Mouse (Mus musculus): Measurements from ENCODE around the gene Tfap2c.

DNA sequence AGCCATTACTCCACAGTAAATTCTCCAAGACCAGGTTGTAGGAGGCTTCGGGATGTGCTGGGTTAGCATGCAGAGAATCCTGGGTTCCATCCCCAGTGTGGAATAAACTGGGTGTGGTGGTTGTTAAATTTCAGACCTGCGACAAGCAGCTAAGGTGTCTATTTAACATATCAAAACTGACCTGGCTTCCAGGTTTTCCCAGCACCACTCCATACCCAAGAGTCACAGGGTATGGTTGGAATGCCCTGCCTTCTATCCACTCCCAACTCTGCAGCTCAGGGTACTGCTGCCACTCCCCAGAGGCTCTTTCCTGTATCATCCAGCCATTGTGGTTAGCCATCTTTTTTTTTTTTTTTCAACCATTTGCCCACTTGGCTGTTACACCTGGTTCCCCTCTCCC is 19.1 kb downstream of the Tfap2c start:
- TF ChIP-seq CHD2 (IDR thresholded peaks at IDR 0.05; ENCODE audit: low read depth, low read length) (no peak), ZC3H11A (IDR thresholded peaks at IDR 0.05; ENCODE audit: borderline replicate concordance, low read depth, low read length) (no peak), HCFC1 (IDR thresholded peaks at IDR 0.05; ENCODE audit: borderline replicate concordance, insufficient read depth, low read length) (no peak)
